Mouse (Mus musculus) neural tube, embryonic 14.5 days (tissue): ENCODE measurements around the gene Dera. TPM values are rescaled to one million over a fixed set of nuclear protein-coding genes. Genes with fewer than 3 reads are reported as not detected.
A peak's percentile ranks its signal among the peaks of the same experiment; 100 is the strongest.

Experiments
- ATAC-seq: fragments of 200-750 bp; cut with Nextera tagmentation; 2 replicates; pipeline ENCODE4 v1.8.0; 2017; ENCODE audit warnings: low read depth, mild to moderate bottlenecking, moderate TSS enrichment, moderate library complexity
- H3K27ac ChIP-seq: fragments of 300-500 bp; sonication (generic); 2 replicates; pipeline ENCODE4 v1.5.1; 2014; ENCODE audit warnings: low read depth, mild to moderate bottlenecking, control low read depth, low read length, moderate library complexity, mixed read lengths
- H3K27me3 ChIP-seq: fragments of 300-500 bp; sonication (generic); 2 replicates; pipeline ENCODE4 v1.6.1; 2014; ENCODE audit warnings: low read length; ENCODE audit not compliant: control insufficient read depth, insufficient read depth
- H3K36me3 ChIP-seq: fragments of 300-500 bp; sonication (generic); 2 replicates; pipeline ENCODE4 v1.6.1; 2014; ENCODE audit warnings: low read length, mixed read lengths; ENCODE audit not compliant: control insufficient read depth, insufficient read depth
- H3K4me1 ChIP-seq: fragments of 300-500 bp; sonication (generic); 2 replicates; pipeline ENCODE4 v1.6.1; 2014; ENCODE audit warnings: low read length; ENCODE audit not compliant: control insufficient read depth, insufficient read depth
- H3K4me2 ChIP-seq: fragments of 300-500 bp; sonication (generic); 2 replicates; pipeline ENCODE4 v1.6.1; 2014; ENCODE audit warnings: mild to moderate bottlenecking, low read depth, low read length, control low read depth
- H3K4me3 ChIP-seq: fragments of 300-500 bp; sonication (generic); 2 replicates; pipeline ENCODE4 v1.5.1; 2014; ENCODE audit warnings: low read depth, low read length, control low read depth, mixed read lengths
- H3K9ac ChIP-seq: fragments of 300-500 bp; sonication (generic); replicated peaks from 2 replicates; pipeline ENCODE4 v1.6.1; 2014; ENCODE audit warnings: low read depth, mild to moderate bottlenecking, control low read depth, low read length, mixed read lengths
- H3K9me3 ChIP-seq: fragments of 300-500 bp; sonication (generic); 2 replicates; pipeline ENCODE4 v1.6.1; 2016; ENCODE audit warnings: low read length; ENCODE audit not compliant: control insufficient read depth
- WGBS: fragments of 180-500 bp; shearing (Covaris S2); extraction: QIAGEN DNeasy Blood & Tissue Kit; methylation state at CpG from one replicate; pipeline ENCODE4 v1.1.7; 2014; 5-methylcytosine and 5-hydroxymethylcytosine counted together
- polyA plus RNA-seq: library from polyadenylated mRNA; unstranded; fragments of >200 nt; fragmentation: Nextera tagmentation; extraction: Ambion mirVana; gene quantifications from 2 replicates; pipeline ENCODE4 v1.2.1, GENCODE M21; 2014

The Dera gene
- polyA plus RNA-seq, 1 experiment from 2014 or later, result 9.4 TPM

- Histone ChIP-seq H3K9ac (no peak overlapping the region), H3K27me3 (no peaks in the 10 kb centered on the region)
- no peak for ATAC-seq
Measured at GRCm38 (mm10) chr6:137752275-137752655, 2.1 kb upstream of the Dera start.

GRCm38 (mm10) chr6:137754857-137755232 lies 499 bp downstream of the Dera start:
- Histone ChIP-seq H3K9me3 (no peaks in the 10 kb centered on the region), H3K27me3 (no peaks in the 10 kb centered on the region), H3K27ac (no peak overlapping the region), H3K36me3 (peaks cover 20% of the 10 kb centered on the region), H3K4me1 (peaks cover 6% of the 10 kb centered on the region; the same call in 1 of the 2 replicates), H3K4me3 (peak overlapping the region; percentile 43), H3K4me2 (peak overlapping the region; percentile 76), H3K9ac (peak overlapping the region; percentile 58; the same call in 1 of the 2 replicates)
- no peak for ATAC-seq
- WGBS, result 4% methylated on average over 8 of the region's 8 CpGs

More at GRCm38 (mm10) chr6:137752275-137752655, 2.1 kb upstream of the Dera start:
- Histone ChIP-seq H3K4me2 (no peak overlapping the region), H3K4me3 (no peak overlapping the region), H3K27ac (no peak overlapping the region), H3K36me3 (peaks cover 38% of the 10 kb centered on the region), H3K4me1 (peaks cover 6% of the 10 kb centered on the region; the same call in 1 of the 2 replicates), H3K9me3 (no peaks in the 10 kb centered on the region)
- 90% methylated on average over 4 of the region's 4 CpGs for WGBS

- Histone ChIP-seq H3K4me1 (peaks cover 6% of the 10 kb centered on the region; the same call in 1 of the 2 replicates), H3K4me2 (no peak overlapping the region), H3K9me3 (no peaks in the 10 kb centered on the region), H3K36me3 (peaks cover 10% of the 10 kb centered on the region; the same call in 1 of the 2 replicates), H3K4me3 (no peak overlapping the region), H3K27me3 (no peaks in the 10 kb centered on the region), H3K9ac (no peak overlapping the region), H3K27ac (no peak overlapping the region)
- no peak for ATAC-seq
- WGBS, result 70% methylated on average over 5 of the region's 5 CpGs
Measured at GRCm38 (mm10) chr6:137756310-137756709, 2.0 kb downstream of the Dera start.

GRCm38 (mm10) chr6:137757891-137758290 lies 3.5 kb downstream of the Dera start:
- H3K4me1 ChIP-seq, result peaks cover 6% of the 10 kb centered on the region; the same call in 1 of the 2 replicates
- H3K4me2 ChIP-seq, result no peak overlapping the region
- H3K36me3 ChIP-seq, result no peaks in the 10 kb centered on the region
- no peak overlapping the region for H3K4me3 ChIP-seq
- 90% methylated on average over 1 of the region's 1 CpGs for WGBS
- no peaks in the 10 kb centered on the region for H3K9me3 ChIP-seq
- H3K27ac ChIP-seq, result no peak overlapping the region
- H3K27me3 ChIP-seq, result no peaks in the 10 kb centered on the region
- no peak for ATAC-seq
- H3K9ac ChIP-seq, result no peak overlapping the region

GRCm38 (mm10) chr6:137759681-137760080 lies 5.3 kb downstream of the Dera start:
- Histone ChIP-seq H3K4me1 (peaks cover 3% of the 10 kb centered on the region; the same call in 1 of the 2 replicates), H3K27me3 (no peaks in the 10 kb centered on the region), H3K9ac (no peak overlapping the region), H3K4me2 (no peak overlapping the region), H3K4me3 (no peak overlapping the region), H3K36me3 (no peaks in the 10 kb centered on the region), H3K9me3 (no peaks in the 10 kb centered on the region), H3K27ac (no peak overlapping the region)
- no peak for ATAC-seq
- 35% methylated on average over 8 of the region's 8 CpGs for WGBS

- Histone ChIP-seq H3K4me2 (no peak overlapping the region), H3K36me3 (no peaks in the 10 kb centered on the region), H3K4me1 (no peaks in the 10 kb centered on the region), H3K9ac (no peak overlapping the region), H3K9me3 (no peaks in the 10 kb centered on the region), H3K4me3 (no peak overlapping the region), H3K27ac (no peak overlapping the region), H3K27me3 (no peaks in the 10 kb centered on the region)
- WGBS, result 68% methylated on average over 15 of the region's 15 CpGs
- no peak for ATAC-seq
Measured at GRCm38 (mm10) chr6:137760966-137761365, 6.6 kb downstream of the Dera start.

- Histone ChIP-seq H3K27ac (no peak overlapping the region), H3K36me3 (no peaks in the 10 kb centered on the region), H3K4me3 (no peak overlapping the region), H3K4me1 (no peaks in the 10 kb centered on the region), H3K27me3 (no peaks in the 10 kb centered on the region), H3K4me2 (no peak overlapping the region), H3K9me3 (no peaks in the 10 kb centered on the region), H3K9ac (no peak overlapping the region)
- no peak for ATAC-seq
- WGBS, result 49% methylated on average over 3 of the region's 3 CpGs
Measured at GRCm38 (mm10) chr6:137764572-137765210, 10.3 kb downstream of the Dera start.

GRCm38 (mm10) chr6:137766177-137766576 lies 11.8 kb downstream of the Dera start:
- no peaks in the 10 kb centered on the region for H3K9me3 ChIP-seq
- H3K4me2 ChIP-seq, result no peak overlapping the region
- ATAC-seq, result no peak
- H3K27me3 ChIP-seq, result no peaks in the 10 kb centered on the region
- H3K36me3 ChIP-seq, result no peaks in the 10 kb centered on the region
- H3K27ac ChIP-seq, result no peak overlapping the region
- no peak overlapping the region for H3K4me3 ChIP-seq
- no peaks in the 10 kb centered on the region for H3K4me1 ChIP-seq
- no peak overlapping the region for H3K9ac ChIP-seq

- no peak overlapping the region for H3K9ac ChIP-seq
- no peak for ATAC-seq
- no peaks in the 10 kb centered on the region for H3K27me3 ChIP-seq
- no peaks in the 10 kb centered on the region for H3K36me3 ChIP-seq
- H3K27ac ChIP-seq, result no peak overlapping the region
- H3K9me3 ChIP-seq, result no peaks in the 10 kb centered on the region
- no peak overlapping the region for H3K4me2 ChIP-seq
- WGBS, result 60% methylated on average over 3 of the region's 3 CpGs
- no peaks in the 10 kb centered on the region for H3K4me1 ChIP-seq
- H3K4me3 ChIP-seq, result no peak overlapping the region
Measured at GRCm38 (mm10) chr6:137771621-137772250, 17.4 kb downstream of the Dera start.
